Mouse (Mus musculus) kidney, embryonic 14.5 days (tissue): ENCODE data around the gene Rpl19. TPM values are rescaled to one million over a fixed set of nuclear protein-coding genes. Genes with fewer than 3 reads are reported as not detected.
A peak's percentile ranks its signal among the peaks of the same experiment; 100 is the strongest.

Experiments
- ATAC-seq: fragments of 200-750 bp; cut with Nextera tagmentation; 2 replicates; pipeline ENCODE4 v1.8.0; 2017; ENCODE audit warnings: moderate number of reproducible peaks, mild to moderate bottlenecking, moderate TSS enrichment, moderate library complexity; ENCODE audit not compliant: low FRiP score, low TSS enrichment
- H3K27ac ChIP-seq: fragments of 300-500 bp; sonication (generic); 2 replicates; pipeline ENCODE4 v1.5.1; 2014; ENCODE audit warnings: low read depth, mild to moderate bottlenecking, low read length, moderate library complexity, mixed read lengths
- H3K27me3 ChIP-seq: fragments of 300-500 bp; sonication (generic); 2 replicates; pipeline ENCODE4 v1.6.1; 2014; ENCODE audit warnings: mild to moderate bottlenecking, low read length; ENCODE audit not compliant: control insufficient read depth, insufficient read depth
- H3K36me3 ChIP-seq: fragments of 300-500 bp; sonication (generic); 2 replicates; pipeline ENCODE4 v1.6.1; 2014; ENCODE audit warnings: low read length, mixed read lengths; ENCODE audit not compliant: control insufficient read depth, insufficient read depth
- H3K4me1 ChIP-seq: fragments of 300-500 bp; sonication (generic); 2 replicates; pipeline ENCODE4 v1.6.1; 2014; ENCODE audit warnings: low read length, mixed read lengths; ENCODE audit not compliant: control insufficient read depth, insufficient read depth
- H3K4me2 ChIP-seq: fragments of 300-500 bp; sonication (generic); replicated peaks from 2 replicates; pipeline ENCODE4 v1.6.1; 2014; ENCODE audit warnings: low read depth, mild to moderate bottlenecking, low read length
- H3K4me3 ChIP-seq: fragments of 300-500 bp; sonication (generic); 2 replicates; pipeline ENCODE4 v1.5.1; 2014; ENCODE audit warnings: mild to moderate bottlenecking, low read length
- H3K9ac ChIP-seq: fragments of 300-500 bp; sonication (generic); 2 replicates; pipeline ENCODE4 v1.6.1; 2014; ENCODE audit warnings: low read depth, mild to moderate bottlenecking, low read length, moderate library complexity
- H3K9me3 ChIP-seq: fragments of 300-500 bp; sonication (generic); 2 replicates; pipeline ENCODE4 v1.6.1; 2016; ENCODE audit warnings: low read length; ENCODE audit not compliant: control insufficient read depth
- WGBS: fragments of 180-500 bp; shearing (Covaris S2); extraction: QIAGEN DNeasy Blood & Tissue Kit; methylation state at CpG from one replicate; pipeline ENCODE4 v1.1.7; 2014; 5-methylcytosine and 5-hydroxymethylcytosine counted together
- polyA plus RNA-seq: library from polyadenylated mRNA; unstranded; fragments of >200 nt; fragmentation: Nextera tagmentation; extraction: Ambion mirVana; gene quantifications from 2 replicates; pipeline ENCODE4 v1.2.1, GENCODE M21; 2014

Rpl19 gene
- polyA plus RNA-seq, result 1,236 and 1,648 TPM in 2 replicates

GRCm38 (mm10) chr11:98026570-98027296, at the start of gene Rpl19:
Gene Rpl19, plus strand, starts transcription at chr11:98026710.
- Histone ChIP-seq H3K27me3 (no peaks in the 10 kb centered on the region), H3K4me3 (peak within 1 kb of the TSS; percentile 100), H3K36me3 (peaks cover 35% of the 10 kb centered on the region), H3K4me2 (peak within 1 kb of the TSS; percentile 72), H3K9ac (peak within 1 kb of the TSS; percentile 100), H3K4me1 (peaks cover 12% of the 10 kb centered on the region), H3K9me3 (no peaks in the 10 kb centered on the region), H3K27ac (peak within 1 kb of the TSS; percentile 74)
- peak; percentile 70 for ATAC-seq
- under 1% methylated on average over 69 of the region's 69 CpGs for WGBS

- no peaks in the 10 kb centered on the region for H3K4me1 ChIP-seq
- ATAC-seq, result no peak
- H3K9me3 ChIP-seq, result no peaks in the 10 kb centered on the region
- no peaks in the 10 kb centered on the region for H3K27me3 ChIP-seq
- H3K36me3 ChIP-seq, result no peaks in the 10 kb centered on the region
- H3K27ac ChIP-seq, result no peak overlapping the region
- no peak overlapping the region for H3K9ac ChIP-seq
- 70% methylated on average over 5 of the region's 5 CpGs for WGBS
- H3K4me2 ChIP-seq, result no peak overlapping the region
- H3K4me3 ChIP-seq, result no peak overlapping the region
Observed at GRCm38 (mm10) chr11:97977797-97978196, 48.7 kb upstream of the Rpl19 start.

- no peaks in the 10 kb centered on the region for H3K27me3 ChIP-seq
- ATAC-seq, result no peak
Observed at GRCm38 (mm10) chr11:97978392-97978791, 48.1 kb upstream of the Rpl19 start.

GRCm38 (mm10) chr11:97979824-97980495, 46.5 kb upstream of the Rpl19 start:
- WGBS, result 74% methylated on average over 10 of the region's 10 CpGs
- no peaks in the 10 kb centered on the region for H3K9me3 ChIP-seq
- no peak overlapping the region for H3K9ac ChIP-seq

More at GRCm38 (mm10) chr11:97978392-97978791, 48.1 kb upstream of the Rpl19 start:
- Histone ChIP-seq H3K4me1 (no peaks in the 10 kb centered on the region), H3K36me3 (no peaks in the 10 kb centered on the region), H3K4me3 (no peak overlapping the region), H3K9me3 (no peaks in the 10 kb centered on the region), H3K4me2 (no peak overlapping the region), H3K27ac (no peak overlapping the region), H3K9ac (no peak overlapping the region)
- WGBS, result 86% methylated on average over 13 of the region's 13 CpGs

GRCm38 (mm10) chr11:97980531-97980966, 46.0 kb upstream of the Rpl19 start:
- 63% methylated on average over 9 of the region's 9 CpGs for WGBS
- H3K27me3 ChIP-seq, result peaks cover 10% of the 10 kb centered on the region
- H3K4me2 ChIP-seq, result no peak overlapping the region
- no peak overlapping the region for H3K4me3 ChIP-seq
- ATAC-seq, result no peak
- no peak overlapping the region for H3K9ac ChIP-seq
- no peaks in the 10 kb centered on the region for H3K36me3 ChIP-seq
- H3K27ac ChIP-seq, result no peak overlapping the region
- H3K4me1 ChIP-seq, result 0 out of 2 replicates have a peak, but pooled peaks cover 2% of the 10 kb centered on the region
- no peaks in the 10 kb centered on the region for H3K9me3 ChIP-seq

More at GRCm38 (mm10) chr11:97979824-97980495, 46.5 kb upstream of the Rpl19 start:
- ATAC-seq, result no peak
- H3K4me3 ChIP-seq, result no peak overlapping the region
- 0 out of 2 replicates have a peak, but pooled peaks cover 5% of the 10 kb centered on the region for H3K27me3 ChIP-seq
- 0 out of 2 replicates have a peak, but pooled peaks cover 2% of the 10 kb centered on the region for H3K4me1 ChIP-seq
- H3K4me2 ChIP-seq, result no peak overlapping the region
- no peak overlapping the region for H3K27ac ChIP-seq
- H3K36me3 ChIP-seq, result no peaks in the 10 kb centered on the region

GRCm38 (mm10) chr11:97982721-97983120, 43.8 kb upstream of the Rpl19 start:
- H3K4me3 ChIP-seq, result no peak overlapping the region
- H3K4me2 ChIP-seq, result no peak overlapping the region
- 76% methylated on average over 9 of the region's 9 CpGs for WGBS
- no peak for ATAC-seq
- H3K27ac ChIP-seq, result no peak overlapping the region
- peaks cover 23% of the 10 kb centered on the region for H3K27me3 ChIP-seq
- peaks cover 14% of the 10 kb centered on the region; the same call in 1 of the 2 replicates for H3K4me1 ChIP-seq
- no peak overlapping the region for H3K9ac ChIP-seq
- H3K9me3 ChIP-seq, result no peaks in the 10 kb centered on the region
- H3K36me3 ChIP-seq, result no peaks in the 10 kb centered on the region

- Histone ChIP-seq H3K9me3 (no peaks in the 10 kb centered on the region), H3K4me2 (no peak overlapping the region), H3K9ac (no peak overlapping the region), H3K4me1 (peaks cover 14% of the 10 kb centered on the region; the same call in 1 of the 2 replicates), H3K4me3 (no peak overlapping the region), H3K27me3 (peaks cover 23% of the 10 kb centered on the region), H3K36me3 (no peaks in the 10 kb centered on the region), H3K27ac (no peak overlapping the region)
- no peak for ATAC-seq
- WGBS, result 82% methylated on average over 3 of the region's 3 CpGs
Observed at GRCm38 (mm10) chr11:97983506-97983905, 43.0 kb upstream of the Rpl19 start.

- H3K36me3 ChIP-seq, result no peaks in the 10 kb centered on the region
- H3K27me3 ChIP-seq, result peaks cover 23% of the 10 kb centered on the region
- H3K4me2 ChIP-seq, result no peak overlapping the region
- no peak overlapping the region for H3K27ac ChIP-seq
- 50% methylated on average over 1 of the region's 1 CpGs for WGBS
- no peak for ATAC-seq
- no peaks in the 10 kb centered on the region for H3K9me3 ChIP-seq
- H3K4me3 ChIP-seq, result no peak overlapping the region
- peaks cover 14% of the 10 kb centered on the region for H3K4me1 ChIP-seq
- no peak overlapping the region for H3K9ac ChIP-seq
Observed at GRCm38 (mm10) chr11:97983983-97984382, 42.5 kb upstream of the Rpl19 start.
